Mouse (Mus musculus) spleen, adult 18-20 months (tissue): ENCODE data around the gene Ina.
"Not testable (repeated sequence)": the region's sequence is repeated elsewhere in the genome, so short reads cannot be mapped to it uniquely, and the experiment has no call there.

Experiments used
- DNase-seq, 2 experiments: peaks; one replicate each; pipeline ENCODE4 v3.0.0; 2022; ENCODE audit warnings: mixed read lengths in 2 of 2

Ina gene

DNA sequence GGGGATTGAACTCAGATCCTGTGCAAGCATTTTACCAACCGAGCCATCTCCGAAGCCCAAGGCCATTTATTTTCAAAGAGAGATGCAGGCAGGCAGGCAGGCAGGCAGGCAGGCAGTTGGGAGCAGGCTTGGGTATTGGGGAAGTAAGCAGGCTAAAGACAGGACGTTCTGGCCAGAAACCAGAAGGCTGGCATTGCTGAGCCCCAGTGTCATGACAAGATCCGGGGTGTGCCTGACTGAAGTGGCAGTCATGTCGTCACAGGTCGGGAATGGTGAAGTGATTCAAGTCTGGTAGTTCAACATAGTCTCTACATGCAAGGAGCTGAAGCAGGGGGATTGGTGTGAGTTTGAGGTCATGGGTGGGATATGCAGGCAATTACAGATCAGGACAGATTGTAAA, 26.9 kb upstream of the Ina start:
- no peak for DNase-seq

DNA sequence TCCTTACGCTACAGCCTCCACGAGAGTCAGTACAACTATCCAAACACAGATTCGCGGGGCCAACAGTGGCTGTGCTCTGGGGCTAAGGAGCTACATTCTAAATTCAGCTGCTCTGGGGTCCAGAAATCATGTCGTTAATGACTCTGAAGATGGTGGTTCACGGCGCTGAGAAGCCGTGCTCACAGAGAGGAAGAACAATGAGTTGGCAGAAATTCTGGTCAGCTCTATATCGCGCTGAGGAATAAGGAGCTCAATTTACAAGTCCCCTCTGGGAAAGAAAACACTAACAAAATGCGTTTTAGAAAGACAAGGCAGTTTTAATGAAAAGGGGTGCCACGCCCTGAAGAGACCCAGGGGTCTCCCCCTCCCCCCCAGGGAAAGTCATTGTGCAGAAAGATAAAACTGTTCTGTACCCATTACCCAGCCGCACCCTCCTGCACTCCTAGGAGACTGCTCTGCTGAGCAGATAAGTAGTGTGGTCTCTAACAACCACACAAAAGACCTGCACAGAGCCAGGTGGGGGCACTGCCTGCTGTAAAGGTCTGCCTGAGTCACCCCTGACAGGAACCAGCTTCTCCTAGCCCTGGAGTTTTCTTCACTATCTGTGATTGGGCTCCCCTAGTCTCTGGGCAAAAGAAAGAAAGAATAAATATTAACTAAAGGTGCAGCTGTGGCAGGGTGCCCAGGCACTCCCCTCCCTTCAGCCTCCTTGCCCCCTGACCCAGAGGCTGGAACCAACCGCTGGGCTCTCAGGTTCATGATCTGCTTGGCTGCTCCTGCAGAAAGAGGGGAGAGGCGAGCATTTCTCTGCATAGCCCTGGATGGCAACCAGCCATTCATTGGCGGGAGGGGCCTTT, 26.0 kb upstream of the Ina start:
- no peak for DNase-seq

DNA sequence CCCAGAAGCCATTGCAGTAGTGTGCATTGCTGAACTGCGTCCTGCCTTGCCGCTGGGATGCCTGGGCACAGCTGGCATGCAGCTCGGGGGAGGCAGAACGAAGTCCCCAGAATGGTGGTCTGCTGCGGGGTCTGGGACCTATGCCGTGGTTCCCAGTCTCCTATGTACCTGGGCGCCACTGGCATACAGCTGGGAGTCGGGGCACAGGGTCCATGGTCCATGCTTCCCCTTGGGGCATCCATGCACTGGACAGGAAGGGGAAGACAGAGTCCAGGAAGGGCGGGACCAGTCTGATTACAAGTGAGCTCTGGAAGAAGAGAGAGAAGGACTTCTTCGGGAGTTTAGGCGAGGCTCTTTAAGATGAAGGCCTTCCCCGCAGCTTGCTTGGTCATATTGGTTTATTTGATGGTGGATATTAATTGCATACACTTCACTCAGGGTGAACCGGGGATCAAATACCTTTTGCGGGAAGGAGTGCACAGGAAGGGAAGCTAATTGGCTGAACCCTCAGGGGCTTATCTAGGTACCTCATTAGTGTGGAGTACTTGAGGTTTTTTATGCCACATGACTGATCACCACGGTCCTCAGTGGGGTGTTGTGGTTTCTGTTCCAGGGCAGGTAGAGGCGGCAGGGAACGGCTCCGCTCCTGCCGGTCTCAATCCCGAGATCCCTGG, 24.9 kb upstream of the Ina start:
- no peak for DNase-seq

DNA sequence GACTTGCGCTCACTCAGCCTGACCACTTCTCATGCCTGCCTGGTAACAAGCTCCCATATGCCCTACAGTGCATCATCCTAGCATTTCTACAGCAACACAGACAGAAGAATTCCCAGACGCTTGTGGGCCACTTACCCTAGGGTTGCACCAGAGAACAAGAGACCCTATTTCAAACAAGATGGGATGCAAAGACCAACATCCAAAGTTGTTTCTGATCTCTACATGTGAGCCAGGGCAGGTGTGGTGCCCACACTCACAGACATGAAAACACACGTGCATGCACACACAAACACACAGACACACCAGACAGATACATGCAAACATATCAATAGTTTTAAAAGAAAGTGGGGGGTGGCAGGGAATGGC, 24.4 kb upstream of the Ina start:
- DNase-seq: no peak

DNA sequence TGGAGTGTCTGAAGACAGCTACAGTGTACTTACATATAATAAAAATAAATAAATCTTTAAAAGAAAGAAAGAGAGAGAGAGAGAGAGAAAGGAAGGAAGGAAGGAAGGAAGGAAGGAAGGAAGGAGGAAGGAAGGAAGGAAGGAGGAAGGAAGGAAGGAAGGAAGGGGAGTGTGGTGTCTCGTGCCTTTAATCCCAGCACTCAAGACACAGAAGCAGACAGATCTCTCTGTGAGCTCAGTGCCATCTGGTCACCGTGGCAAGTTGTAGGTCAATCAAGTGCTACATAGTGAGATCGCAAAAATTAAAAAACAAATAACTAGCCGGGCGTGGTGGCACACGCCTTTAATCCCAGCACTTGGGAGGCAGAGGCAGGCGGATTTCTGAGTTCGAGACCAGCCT, 23.9 kb upstream of the Ina start:
- not testable (repeated sequence) for DNase-seq

DNA sequence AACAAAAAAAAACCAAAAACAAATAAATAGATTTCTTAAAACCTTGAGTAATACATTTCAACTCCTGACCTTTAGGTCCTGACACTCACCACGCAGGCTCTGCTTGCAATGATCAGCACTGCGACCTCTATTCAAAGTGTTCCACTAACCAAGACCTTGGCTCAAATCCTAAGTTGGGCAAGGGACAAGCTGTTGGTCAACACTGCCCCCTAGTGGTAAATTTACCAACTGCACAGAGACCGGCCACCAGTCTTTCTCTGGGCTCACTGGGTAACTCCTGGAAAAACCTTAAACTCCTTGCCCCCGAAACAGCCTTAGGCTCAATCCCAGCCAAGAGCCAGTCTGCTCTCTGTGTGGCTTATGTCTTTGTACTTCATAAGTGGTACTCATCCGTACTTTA, 23.4 kb upstream of the Ina start:
- DNase-seq: peak; percentile 59 to 84

DNA sequence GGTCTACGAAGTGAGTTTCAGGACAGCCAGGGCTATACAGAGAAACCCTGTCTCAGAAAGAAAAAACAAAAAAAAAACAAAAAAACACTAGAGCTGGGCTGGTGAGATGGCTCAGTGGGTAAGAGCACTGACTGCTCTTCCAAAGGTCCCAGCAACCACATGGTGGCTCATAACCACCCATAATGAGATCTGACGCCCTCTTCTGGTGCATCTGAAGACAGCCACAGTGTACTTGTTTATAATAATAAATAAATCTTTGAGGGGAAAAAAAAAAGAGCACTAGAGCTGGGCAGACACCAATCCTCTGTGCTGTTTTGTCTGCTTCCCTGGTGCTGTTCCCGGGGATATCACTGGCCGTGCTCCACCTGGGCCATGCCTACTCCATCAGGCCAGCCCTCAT, 22.2 kb upstream of the Ina start:
- DNase-seq: not testable (repeated sequence)

DNA sequence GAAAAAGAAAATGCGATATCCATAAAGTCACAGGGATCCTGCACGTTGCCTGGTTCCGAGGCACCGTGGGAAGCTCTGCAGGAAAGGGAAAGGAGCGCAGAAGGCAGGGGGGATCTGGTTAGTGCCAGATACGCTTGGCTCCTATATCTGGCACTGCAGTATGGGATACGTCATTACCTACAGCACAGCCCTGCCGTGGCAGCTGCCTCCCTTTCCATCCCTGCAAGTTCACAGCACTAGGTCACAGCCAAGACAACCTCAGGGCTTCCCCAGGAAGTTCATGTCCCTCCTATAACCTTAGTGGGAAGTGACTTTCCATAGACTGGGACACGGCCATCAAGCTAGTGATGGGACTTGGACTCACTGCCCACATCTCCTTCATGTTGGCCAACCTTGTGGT, 18.4 kb upstream of the Ina start:
- DNase-seq: no peak

DNA sequence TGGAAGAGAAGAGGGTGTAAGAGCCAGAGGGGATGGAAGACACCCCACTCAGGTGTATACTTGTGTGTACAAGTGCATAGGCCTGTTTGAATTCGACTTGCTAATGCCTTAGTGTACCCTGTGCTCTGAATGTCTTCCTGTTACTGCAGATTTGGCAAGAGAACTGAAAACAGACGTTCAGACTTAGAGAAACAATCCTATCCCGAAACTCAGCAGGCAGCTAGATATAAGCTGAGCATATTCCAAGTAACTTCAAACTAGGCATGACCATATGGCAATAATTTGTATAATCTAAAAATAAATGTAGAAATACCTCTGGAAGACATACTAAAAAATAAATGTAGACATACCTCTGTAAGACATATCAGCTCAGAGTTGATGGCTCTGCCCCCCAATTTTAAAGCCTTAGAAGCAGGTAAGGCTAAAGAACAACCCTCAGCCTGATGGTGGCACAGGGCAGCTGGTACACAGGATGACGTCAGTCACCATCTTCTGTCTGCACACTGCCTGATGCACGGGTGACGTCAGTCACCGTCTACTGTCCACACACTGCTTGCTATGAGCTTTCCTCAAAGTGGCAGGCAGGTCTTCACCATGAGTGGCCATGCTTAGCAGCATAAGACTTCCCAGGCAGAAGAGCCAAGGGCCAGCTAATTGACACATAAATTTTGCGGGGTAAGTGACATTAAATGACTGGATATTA, 16.2 kb upstream of the Ina start:
- no peak for DNase-seq

DNA sequence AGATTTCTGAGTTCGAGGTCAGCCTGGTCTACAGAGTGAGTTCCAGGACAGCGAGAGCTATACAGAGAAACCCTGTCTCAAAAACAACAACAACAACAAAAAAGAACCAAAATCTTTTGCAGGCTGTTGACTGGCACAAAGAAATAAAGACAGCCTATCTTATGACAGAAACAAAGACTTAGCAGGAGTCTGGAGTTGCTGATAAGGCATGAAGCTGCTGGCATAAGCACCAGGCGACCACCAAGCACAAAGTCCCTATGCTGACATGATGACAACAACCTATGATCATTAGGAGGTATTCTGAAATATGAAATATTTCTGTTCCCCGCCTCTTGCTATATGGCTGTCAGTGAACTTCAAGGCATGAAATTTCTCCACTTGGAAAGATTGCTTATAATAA, 15.5 kb upstream of the Ina start:
- no peak for DNase-seq

DNA sequence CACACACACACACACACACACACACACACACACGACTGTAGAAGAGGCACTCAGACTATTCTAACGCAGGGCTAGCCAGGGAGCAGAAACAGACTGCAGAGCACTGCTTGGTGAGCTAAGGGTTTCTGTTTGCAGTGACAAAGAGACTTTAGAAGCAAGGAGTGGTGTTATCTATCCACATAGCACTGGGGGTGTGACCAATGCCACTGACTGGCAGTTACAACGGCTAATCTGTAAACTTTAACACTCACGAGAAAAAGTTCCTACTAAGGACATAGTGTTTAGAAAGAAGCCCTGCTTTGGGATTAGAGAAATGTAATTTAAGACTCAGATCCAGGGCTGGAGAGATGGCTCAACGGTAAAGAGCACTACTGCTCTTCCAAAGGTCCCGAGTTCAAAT, 14.7 kb upstream of the Ina start:
- no peak for DNase-seq

DNA sequence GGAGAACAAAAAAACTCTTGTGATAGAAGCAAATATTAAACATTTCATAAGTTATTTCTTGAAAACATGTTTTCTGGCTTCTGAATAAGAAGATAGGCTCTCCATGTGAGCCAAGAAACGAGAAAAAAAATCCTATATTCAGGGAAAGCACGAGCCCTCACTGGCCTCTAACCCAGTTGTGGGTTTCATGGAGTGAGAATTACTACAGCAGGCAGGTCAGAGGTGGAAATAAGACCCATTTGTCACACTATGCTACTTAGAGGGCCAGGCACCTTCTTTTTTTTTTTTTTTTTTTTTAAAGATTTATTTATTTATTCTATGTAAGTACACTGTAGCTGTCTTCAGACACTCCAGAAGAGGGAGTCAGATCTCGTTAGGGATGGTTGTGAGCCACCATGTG, 14.1 kb upstream of the Ina start:
- DNase-seq: not testable (repeated sequence)

DNA sequence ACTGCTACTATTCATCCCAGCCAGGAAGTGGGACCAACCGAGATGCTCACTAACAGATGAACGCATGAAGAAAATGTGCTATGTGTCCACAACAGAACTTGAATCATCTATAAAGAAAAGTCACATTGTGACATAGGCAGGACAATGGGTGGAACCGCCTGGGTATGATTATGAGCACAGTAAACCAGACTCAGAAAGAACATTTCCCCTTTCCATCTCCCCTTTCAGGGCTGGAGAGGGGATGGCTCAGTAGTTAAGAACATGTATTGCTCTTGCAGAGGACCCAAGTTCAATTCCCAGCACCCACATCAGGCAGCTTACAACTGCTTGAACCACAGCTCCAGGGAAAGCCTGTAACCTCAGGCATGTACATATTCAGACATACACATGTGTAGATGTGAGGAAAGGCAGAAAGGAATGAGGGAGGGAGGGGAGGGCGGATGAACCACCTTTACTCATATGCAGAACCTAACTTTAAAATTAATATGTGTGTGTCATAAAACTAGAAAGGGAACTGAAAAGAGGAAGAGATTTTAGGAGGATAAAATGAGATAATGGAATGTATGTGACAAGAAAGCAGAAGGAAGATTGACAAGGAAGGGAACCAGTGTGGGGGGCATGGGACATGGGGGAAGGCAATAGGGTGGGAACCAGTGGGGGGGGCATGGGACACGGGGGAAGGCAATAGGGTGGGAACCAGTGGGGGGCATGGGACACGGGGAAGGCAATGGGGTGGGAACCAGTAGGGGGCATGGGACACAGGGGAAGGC, 10.6 kb upstream of the Ina start:
- no peak for DNase-seq

DNA sequence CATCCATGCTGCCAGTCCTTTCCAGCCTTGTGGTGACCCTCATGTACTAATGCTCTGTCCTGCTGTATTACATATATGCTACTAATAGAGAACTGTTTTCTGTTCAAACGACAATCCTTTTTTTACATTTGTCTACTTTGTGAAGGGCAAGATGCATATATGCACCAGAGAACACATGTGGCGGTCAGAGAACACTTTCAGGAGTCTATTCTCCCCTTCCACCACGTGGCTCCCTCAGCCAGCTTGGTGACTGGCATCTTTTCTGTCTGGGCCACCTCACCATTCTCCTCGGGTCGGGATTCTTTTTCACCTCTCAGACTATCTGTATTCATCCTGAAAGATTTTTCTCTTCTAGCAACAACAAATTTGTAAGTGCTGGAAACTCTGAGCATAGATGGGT, 8.6 kb upstream of the Ina start:
- DNase-seq: no peak

DNA sequence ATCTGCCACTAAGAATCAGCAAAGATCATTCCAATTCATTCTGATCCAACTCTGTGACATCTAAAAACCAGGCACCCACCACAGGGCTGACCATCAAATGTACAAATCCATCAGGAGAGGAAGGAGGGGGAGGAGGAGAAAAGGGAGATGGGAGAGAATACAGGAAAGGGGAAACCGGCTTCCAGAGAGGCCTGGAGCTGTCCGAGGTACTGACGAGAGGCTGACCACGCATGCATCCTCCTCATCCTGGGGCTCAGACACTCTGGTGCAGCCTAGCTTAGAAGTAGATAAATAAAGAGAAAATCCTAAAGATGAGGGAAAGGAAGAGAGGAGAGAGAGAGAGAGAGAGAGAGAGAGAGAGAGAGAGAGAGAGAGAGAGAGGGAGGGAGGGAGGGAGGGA, 8.2 kb upstream of the Ina start:
- no peak for DNase-seq

DNA sequence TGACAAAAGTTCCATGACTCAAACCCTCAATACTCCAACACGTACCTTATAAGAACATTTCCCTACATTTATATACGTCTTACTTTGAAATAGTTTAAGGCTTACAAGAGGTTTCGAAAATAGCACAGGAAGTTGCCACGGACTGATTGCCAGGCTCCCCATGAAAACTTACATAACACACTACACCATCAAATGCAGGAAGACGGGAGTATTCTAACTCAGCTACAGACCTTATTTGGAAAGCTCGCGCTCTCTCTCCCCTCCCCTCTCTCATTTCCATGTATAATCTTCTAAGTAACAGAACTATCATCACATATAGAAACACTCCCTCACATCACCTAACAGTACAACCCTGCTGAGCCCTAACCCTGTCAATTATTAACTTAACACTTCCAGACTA, 5.1 kb upstream of the Ina start:
- no peak for DNase-seq

DNA sequence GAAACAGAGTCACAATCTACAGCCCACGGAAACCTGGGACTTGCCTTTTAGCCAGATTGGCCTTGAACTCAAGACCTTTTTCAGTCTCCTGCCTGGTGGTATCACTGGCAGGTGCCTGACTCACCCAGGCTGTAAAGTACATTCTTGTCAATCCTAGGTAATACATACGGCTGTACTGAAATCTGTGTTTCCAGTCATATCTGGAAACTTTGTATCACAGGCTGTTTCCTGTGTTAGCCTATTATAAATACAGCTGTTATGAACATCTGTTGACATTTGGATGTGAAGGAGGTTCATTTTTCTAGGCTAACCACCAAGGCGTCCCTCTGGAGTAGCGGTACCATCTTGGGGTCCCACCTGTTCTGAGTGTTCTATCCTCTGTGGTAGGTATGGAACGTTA, 4.6 kb upstream of the Ina start:
- no peak for DNase-seq

DNA sequence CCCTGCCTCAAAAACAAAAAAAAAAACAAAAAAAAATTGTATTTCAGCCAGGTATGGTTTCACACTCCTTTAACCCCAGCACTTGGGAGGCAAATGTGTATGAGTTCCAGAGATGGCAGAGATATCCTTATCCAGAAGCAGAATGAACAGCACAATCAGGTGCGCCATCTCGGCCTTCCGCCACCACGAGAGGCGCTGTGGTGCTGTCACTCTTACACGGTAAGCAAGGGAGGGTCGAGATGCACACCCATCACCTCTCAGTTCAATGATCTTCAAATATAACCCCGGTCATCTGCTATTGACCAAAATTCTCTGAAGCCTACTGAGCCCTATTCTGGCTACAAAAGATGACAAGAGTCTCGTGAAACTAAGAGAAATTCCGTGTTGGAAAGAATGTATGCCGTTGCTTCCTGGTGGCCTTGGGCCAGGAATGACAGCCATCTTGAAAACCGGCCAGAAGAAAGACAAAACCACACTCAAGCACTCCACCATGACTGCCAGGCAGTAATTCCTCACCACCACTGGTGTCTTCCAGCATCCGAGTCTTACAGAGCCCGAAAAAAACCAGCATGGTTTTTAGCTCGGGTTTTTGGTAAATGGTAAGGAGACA, 1.9 kb upstream of the Ina start:
- DNase-seq: no peak

DNA sequence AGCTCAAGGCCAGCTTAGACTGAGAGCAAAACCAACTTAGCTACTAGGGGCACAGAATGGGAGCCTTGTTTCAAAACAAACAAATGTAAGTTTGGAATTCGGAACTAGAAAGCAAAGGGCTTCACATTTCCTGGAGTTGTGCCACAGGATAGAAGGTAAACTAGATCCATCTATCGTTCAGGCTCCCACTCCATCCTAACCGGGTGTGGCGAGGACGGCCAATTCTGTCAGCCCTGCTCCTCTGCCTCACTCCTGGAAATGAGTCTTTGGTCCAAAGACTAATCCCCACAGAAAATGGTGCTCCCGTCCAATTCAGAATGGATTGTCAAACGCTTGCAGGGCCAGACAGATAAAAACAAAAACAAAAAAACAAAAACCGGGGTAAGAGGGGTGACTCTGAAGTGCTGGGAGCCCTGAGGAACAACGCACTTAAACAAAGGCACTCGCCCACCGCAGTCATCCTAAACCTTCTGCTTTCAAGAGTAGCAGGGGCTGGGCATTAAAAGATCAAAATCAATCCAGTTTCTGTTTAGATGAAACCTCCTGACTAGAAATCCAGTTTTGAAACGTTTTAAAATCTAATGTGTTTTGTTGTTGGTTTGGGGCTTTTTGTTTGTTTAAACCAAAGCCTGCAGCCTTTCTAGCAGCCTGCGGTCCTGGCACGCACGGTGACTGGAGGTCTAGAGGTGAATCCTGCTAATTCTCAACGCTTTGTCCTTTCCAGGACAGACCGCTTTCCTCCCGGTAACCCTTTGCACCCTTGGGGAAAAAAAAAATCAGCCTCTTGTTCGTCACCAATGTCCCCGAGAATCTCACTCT, 949 bp upstream of the Ina start:
- DNase-seq: no peak

DNA sequence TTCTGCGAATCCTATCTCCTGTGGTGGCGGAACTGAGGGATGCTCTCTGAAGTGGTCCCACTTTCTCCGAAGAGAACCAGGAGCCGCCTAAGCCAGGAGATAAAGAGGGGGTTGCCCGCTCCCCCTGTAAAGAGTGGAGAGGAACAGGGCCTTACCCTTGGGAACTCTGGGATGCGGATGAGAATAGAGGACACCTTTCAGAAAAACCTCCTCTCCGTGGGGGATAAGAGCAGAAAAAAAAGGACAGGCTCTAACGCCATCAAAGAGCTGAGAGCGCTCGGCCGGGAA, 395 bp upstream of the Ina start:
- no peak for DNase-seq

DNA sequence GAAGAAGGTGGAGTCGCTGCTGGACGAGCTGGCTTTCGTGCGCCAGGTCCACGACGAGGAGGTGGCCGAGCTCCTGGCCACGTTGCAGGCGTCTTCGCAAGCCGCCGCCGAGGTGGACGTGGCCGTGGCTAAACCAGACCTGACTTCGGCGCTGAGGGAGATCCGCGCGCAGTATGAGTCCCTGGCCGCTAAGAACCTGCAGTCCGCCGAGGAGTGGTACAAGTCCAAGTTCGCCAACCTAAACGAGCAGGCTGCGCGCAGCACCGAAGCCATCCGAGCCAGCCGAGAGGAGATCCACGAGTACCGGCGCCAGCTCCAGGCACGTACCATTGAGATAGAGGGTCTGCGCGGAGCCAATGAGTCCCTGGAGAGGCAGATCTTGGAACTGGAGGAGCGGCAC, 898 bp downstream of the Ina start:
- DNase-seq: no peak

DNA sequence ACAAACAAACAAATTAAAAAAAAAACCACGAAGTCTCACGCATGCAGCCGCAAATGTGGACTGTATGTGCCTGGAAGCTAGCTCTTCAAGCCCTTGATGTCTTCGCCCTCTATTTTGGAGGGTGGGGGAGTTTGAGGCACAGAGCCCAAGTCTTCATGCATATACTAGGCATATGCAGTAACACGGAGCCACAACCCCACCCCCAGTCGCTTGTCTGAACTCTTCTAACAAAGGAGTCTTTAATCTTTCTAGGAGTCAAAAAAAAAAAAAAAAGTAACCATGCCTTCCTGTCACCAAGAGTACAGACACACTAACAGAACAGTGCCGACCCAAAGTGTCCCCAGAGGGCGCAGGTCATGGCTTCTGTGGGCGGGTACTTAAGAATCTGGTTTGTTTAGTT, 1.5 kb downstream of the Ina start:
- DNase-seq: no peak
